Mouse (Mus musculus): Measurements from ENCODE around the gene Csdc2. TPM values are rescaled to one million over a fixed set of nuclear protein-coding genes. Genes with fewer than 3 reads are reported as not detected.

The Csdc2 gene
- polyA plus RNA-seq, 1 experiment, result 0.80 TPM

DNA sequence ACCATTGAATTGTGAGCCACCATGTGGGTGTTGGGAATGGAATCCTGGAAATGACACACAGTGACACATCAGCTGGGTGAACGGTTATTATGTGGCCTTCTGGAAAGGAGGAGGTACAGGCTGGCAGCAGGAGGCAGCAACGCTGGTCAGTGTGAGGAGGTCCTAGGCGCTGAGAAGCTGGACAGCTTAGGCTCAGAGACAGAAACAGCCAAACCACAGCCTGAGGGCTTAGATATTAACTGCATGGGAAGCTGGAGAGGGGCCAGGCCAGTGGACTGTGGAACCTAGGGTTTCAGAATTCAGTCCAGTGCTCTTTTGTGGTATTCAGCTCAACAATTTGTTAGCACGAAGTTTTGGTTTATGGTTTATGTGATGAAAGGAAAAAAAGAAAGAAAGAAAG is 8.8 kb upstream of the Csdc2 start:
- Histone ChIP-seq H3K27ac (ENCODE audit: control insufficient read depth, insufficient read depth, low read depth, low read length, poor library complexity) (peak overlapping the region; percentile 59), H3K4me3 (replicated peaks; ENCODE audit: control insufficient read depth, low read depth, low read length) (no peak overlapping the region)
- WGBS, result 13% methylated on average over 4 of the region's 4 CpGs

DNA sequence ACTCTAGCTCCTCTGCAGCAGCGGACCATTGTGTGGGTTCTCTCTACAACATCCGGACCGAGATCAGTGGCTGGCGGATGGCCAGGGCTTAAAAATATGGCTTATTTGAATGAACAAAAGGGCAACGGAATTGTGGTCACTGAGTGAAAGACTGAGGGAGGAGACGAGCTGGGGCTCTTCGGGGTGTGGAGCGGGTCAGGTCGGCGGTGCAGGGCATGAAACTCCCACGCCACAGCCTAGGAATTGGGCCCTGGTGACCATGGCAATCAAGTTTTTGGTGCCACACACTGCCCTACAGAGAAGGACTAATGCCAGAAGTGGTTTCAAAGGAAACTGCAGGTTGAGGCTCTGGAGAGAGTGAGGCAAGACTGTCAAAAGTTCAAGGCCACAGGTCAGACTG is 8.3 kb upstream of the Csdc2 start:
- no peak for TF ChIP-seq POLR2A (IDR thresholded peaks at IDR 0.05; ENCODE audit: borderline replicate concordance, control insufficient read depth, low read depth, low read length)
- no peak for TF ChIP-seq CTCF (IDR thresholded peaks at IDR 0.05; ENCODE audit: control insufficient read depth, insufficient read depth, low read length)
- Histone ChIP-seq H3K4me1 (ENCODE audit: control insufficient read depth, insufficient read depth, low read length) (peaks cover 12% of the 10 kb centered on the region), H3K4me3 (replicated peaks; ENCODE audit: control insufficient read depth, low read depth, low read length) (no peak overlapping the region), H3K27ac (ENCODE audit: control insufficient read depth, insufficient read depth, low read depth, low read length, poor library complexity) (peak overlapping the region; percentile 54)
- 12% methylated on average over 11 of the region's 11 CpGs for WGBS

More for the DNA sequence above, 8.8 kb upstream of the Csdc2 start:
- peaks cover 12% of the 10 kb centered on the region for H3K4me1 ChIP-seq (ENCODE audit: control insufficient read depth, insufficient read depth, low read length)
- TF ChIP-seq CTCF (IDR thresholded peaks at IDR 0.05; ENCODE audit: control insufficient read depth, insufficient read depth, low read length), result no peak
- no peak for TF ChIP-seq POLR2A (IDR thresholded peaks at IDR 0.05; ENCODE audit: borderline replicate concordance, control insufficient read depth, low read depth, low read length)

GRCm38 (mm10) chr15:81932951-81933470 is 3.5 kb upstream of the Csdc2 start:
- Histone ChIP-seq H3K27ac (ENCODE audit: control insufficient read depth, insufficient read depth, low read depth, low read length, poor library complexity) (peak overlapping the region; percentile 86), H3K4me1 (ENCODE audit: control insufficient read depth, insufficient read depth, low read length) (peaks cover 2% of the 10 kb centered on the region; the same call in 1 of the 2 replicates), H3K4me3 (replicated peaks; ENCODE audit: control insufficient read depth, low read depth, low read length) (no peak overlapping the region)
- TF ChIP-seq CTCF (IDR thresholded peaks at IDR 0.05; ENCODE audit: control insufficient read depth, insufficient read depth, low read length) (no peak), POLR2A (IDR thresholded peaks at IDR 0.05; ENCODE audit: borderline replicate concordance, control insufficient read depth, low read depth, low read length) (no peak)
- 24% methylated on average over 12 of the region's 12 CpGs for WGBS

GRCm38 (mm10) chr15:81933986-81934385 is 2.6 kb upstream of the Csdc2 start:
- Histone ChIP-seq H3K4me1 (ENCODE audit: control insufficient read depth, insufficient read depth, low read length) (no peaks in the 10 kb centered on the region; the same call in 1 of the 2 replicates), H3K27ac (ENCODE audit: control insufficient read depth, insufficient read depth, low read depth, low read length, poor library complexity) (peak overlapping the region; percentile 84), H3K4me3 (replicated peaks; ENCODE audit: control insufficient read depth, low read depth, low read length) (no peak overlapping the region)
- TF ChIP-seq CTCF (IDR thresholded peaks at IDR 0.05; ENCODE audit: control insufficient read depth, insufficient read depth, low read length), result no peak
- no peak for TF ChIP-seq POLR2A (IDR thresholded peaks at IDR 0.05; ENCODE audit: borderline replicate concordance, control insufficient read depth, low read depth, low read length)
- 34% methylated on average over 1 of the region's 1 CpGs for WGBS

- H3K27ac ChIP-seq (ENCODE audit: control insufficient read depth, insufficient read depth, low read depth, low read length, poor library complexity), result no peak overlapping the region
- no peak overlapping the region for H3K4me3 ChIP-seq (replicated peaks; ENCODE audit: control insufficient read depth, low read depth, low read length)
- no peak for TF ChIP-seq POLR2A (IDR thresholded peaks at IDR 0.05; ENCODE audit: borderline replicate concordance, control insufficient read depth, low read depth, low read length)
- no peak for TF ChIP-seq CTCF (IDR thresholded peaks at IDR 0.05; ENCODE audit: control insufficient read depth, insufficient read depth, low read length)
- no peaks in the 10 kb centered on the region; the same call in 1 of the 2 replicates for H3K4me1 ChIP-seq (ENCODE audit: control insufficient read depth, insufficient read depth, low read length)
- WGBS, result 73% methylated on average over 7 of the region's 7 CpGs
Measured at GRCm38 (mm10) chr15:81935869-81936637, 506 bp upstream of the Csdc2 start.

DNA sequence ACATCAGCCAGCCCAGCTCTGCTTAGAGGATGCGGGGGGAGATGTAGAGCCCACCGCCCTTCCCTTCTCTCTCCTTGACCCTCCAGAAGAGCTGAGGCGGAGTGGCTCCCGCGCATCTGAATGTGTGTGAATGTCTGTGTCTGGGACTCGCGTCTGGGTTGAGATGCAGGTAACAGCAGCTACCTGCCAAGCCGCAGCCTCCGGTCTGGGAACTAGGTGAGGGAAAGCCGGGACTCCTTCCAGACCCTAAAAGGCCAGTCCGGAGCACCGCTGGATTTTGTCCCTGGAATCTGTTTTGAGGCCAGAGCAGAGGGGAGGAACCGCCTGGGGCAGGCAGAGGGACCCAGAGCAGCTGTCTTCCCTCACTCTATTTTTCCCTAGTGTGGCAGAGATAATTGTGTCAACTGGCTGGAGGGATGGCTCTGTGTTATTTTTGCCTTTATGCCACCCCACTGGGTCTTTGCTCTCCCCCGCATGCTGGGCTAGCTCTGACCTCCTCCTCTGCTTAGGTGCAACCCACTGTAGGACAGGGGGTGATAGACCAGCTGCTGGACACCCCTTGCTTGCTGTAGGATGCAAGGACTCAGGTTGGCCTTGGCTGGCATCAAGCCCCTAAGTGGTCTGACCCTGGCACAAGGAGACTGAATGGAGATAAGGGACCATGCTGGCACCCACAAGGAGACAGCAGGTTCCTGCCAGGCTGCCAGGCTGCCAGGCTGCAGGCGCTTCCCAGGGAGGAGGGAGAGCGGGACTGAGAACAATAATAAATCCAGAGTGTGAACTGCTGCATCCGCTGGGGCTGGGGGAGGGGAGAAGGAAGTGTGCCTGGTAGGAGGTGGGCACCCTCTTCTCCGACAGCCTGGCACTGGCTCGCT is 776 bp downstream of the Csdc2 start:
- TF ChIP-seq CTCF (IDR thresholded peaks at IDR 0.05; ENCODE audit: control insufficient read depth, insufficient read depth, low read length) (no peak), POLR2A (IDR thresholded peaks at IDR 0.05; ENCODE audit: borderline replicate concordance, control insufficient read depth, low read depth, low read length) (no peak)
- Histone ChIP-seq H3K27ac (ENCODE audit: control insufficient read depth, insufficient read depth, low read depth, low read length, poor library complexity) (no peak overlapping the region), H3K4me3 (replicated peaks; ENCODE audit: control insufficient read depth, low read depth, low read length) (no peak overlapping the region), H3K4me1 (ENCODE audit: control insufficient read depth, insufficient read depth, low read length) (no peaks in the 10 kb centered on the region; the same call in 1 of the 2 replicates)
- WGBS, result 45% methylated on average over 19 of the region's 19 CpGs

GRCm38 (mm10) chr15:81938246-81938645 is 1.7 kb downstream of the Csdc2 start:
- Histone ChIP-seq H3K4me1 (ENCODE audit: control insufficient read depth, insufficient read depth, low read length) (no peaks in the 10 kb centered on the region; the same call in 1 of the 2 replicates), H3K4me3 (replicated peaks; ENCODE audit: control insufficient read depth, low read depth, low read length) (no peak overlapping the region), H3K27ac (ENCODE audit: control insufficient read depth, insufficient read depth, low read depth, low read length, poor library complexity) (no peak overlapping the region)
- 45% methylated on average over 2 of the region's 2 CpGs for WGBS
- TF ChIP-seq POLR2A (IDR thresholded peaks at IDR 0.05; ENCODE audit: borderline replicate concordance, control insufficient read depth, low read depth, low read length) (no peak), CTCF (IDR thresholded peaks at IDR 0.05; ENCODE audit: control insufficient read depth, insufficient read depth, low read length) (peak; percentile 74)
